Mouse (Mus musculus): ENCODE data around the gene Dnajc25. TPM values are rescaled to one million over a fixed set of nuclear protein-coding genes. Genes with fewer than 3 reads are reported as not detected.

Gene Dnajc25
- polyA plus RNA-seq (2014; fragmentation: Illumina TruSeq; extraction: RNeasy Lipid Tissue Mini Kit (QIAGEN cat#74804); ENCODE audit: low read depth, low replicate concordance): 21.1 TPM

GRCm38 (mm10) chr4:58994762-58995161 is at the start of gene Dnajc25:
Dnajc25 (plus strand) TSS chr4:58995062.

GRCm38 (mm10) chr4:58986540-58987190 is 8.2 kb upstream of the Dnajc25 start, which contains the start of gene Ptgr1:
Ptgr1 (minus strand) TSS chr4:58987119.

GRCm38 (mm10) chr4:59002948-59003805 is 8.3 kb downstream of the Dnajc25 start, which contains the start of gene Gm20503:
Gm20503 (plus strand) TSS chr4:59003210.

GRCm38 (mm10) chr4:59034918-59035785 is 40.3 kb downstream of the Dnajc25 start, which contains the start of gene Gng10:
Gng10 (plus strand) TSS chr4:59035088.

Other genes with a start within 250 kb of the Dnajc25 start
- gene Olfr267, start 207.3 kb upstream of the Dnajc25 start, polyA plus RNA-seq (2014; fragmentation: Illumina TruSeq; extraction: RNeasy Lipid Tissue Mini Kit (QIAGEN cat#74804); ENCODE audit: low read depth, low replicate concordance): 0.13 TPM
- 91.5 TPM for gene Ecpas, start 82.3 kb upstream of the Dnajc25 start, polyA plus RNA-seq (2014; fragmentation: Illumina TruSeq; extraction: RNeasy Lipid Tissue Mini Kit (QIAGEN cat#74804); ENCODE audit: low read depth, low replicate concordance)
- 1.4 TPM for gene Zkscan16, start 51.4 kb upstream of the Dnajc25 start, polyA plus RNA-seq (2014; fragmentation: Illumina TruSeq; extraction: RNeasy Lipid Tissue Mini Kit (QIAGEN cat#74804); ENCODE audit: low read depth, low replicate concordance)
- gene Ptgr1, start 7.9 kb upstream of the Dnajc25 start, polyA plus RNA-seq (2014; fragmentation: Illumina TruSeq; extraction: RNeasy Lipid Tissue Mini Kit (QIAGEN cat#74804); ENCODE audit: low read depth, low replicate concordance): 11.8 TPM
- gene Gm20503, start 8.1 kb downstream of the Dnajc25 start, polyA plus RNA-seq (2014; fragmentation: Illumina TruSeq; extraction: RNeasy Lipid Tissue Mini Kit (QIAGEN cat#74804); ENCODE audit: low read depth, low replicate concordance): not detected
- 50.9 TPM for gene Gng10, start 40.0 kb downstream of the Dnajc25 start, polyA plus RNA-seq (2014; fragmentation: Illumina TruSeq; extraction: RNeasy Lipid Tissue Mini Kit (QIAGEN cat#74804); ENCODE audit: low read depth, low replicate concordance)
- 18.7 TPM for gene AI481877, start 143.9 kb downstream of the Dnajc25 start, polyA plus RNA-seq (2014; fragmentation: Illumina TruSeq; extraction: RNeasy Lipid Tissue Mini Kit (QIAGEN cat#74804); ENCODE audit: low read depth, low replicate concordance)
- gene Ugcg, start 194.2 kb downstream of the Dnajc25 start, polyA plus RNA-seq (2014; fragmentation: Illumina TruSeq; extraction: RNeasy Lipid Tissue Mini Kit (QIAGEN cat#74804); ENCODE audit: low read depth, low replicate concordance): 22.6 TPM